In genomic region chr1:170697771-170698356, GRCm38 (mm10) we compare ENCODE assay signal across 18 mouse cellular contexts. TPM values are rescaled to one million over a fixed set of nuclear protein-coding genes. Genes with fewer than 3 reads are reported as not detected.
DNase-seq lines count a peak whose midpoint lies in the region; ATAC-seq lines count a peak whose summit lies in the region.
"Had no signal": no experiment of that assay in that cellular context is flagged by ENCODE, and none has a peak within 500 bp of the region (broad histone marks: within the 10 kb centered on the region; RNA-seq: fewer than 3 reads in every experiment).

No protein-coding gene starts in this region.

- ATAC-seq in kidney, embryonic 15.5 days (replicated peaks; ENCODE audit: low FRiP score): peak; percentile 64
- no peak for ATAC-seq in forebrain, embryonic 15.5 days (replicated peaks)
- ATAC-seq: hindbrain, embryonic 16.5 days had no signal

- no peaks in the 10 kb centered on the region for H3K36me3 ChIP-seq in kidney, embryonic 15.5 days
- H3K36me3 ChIP-seq in forebrain, embryonic 15.5 days: no peaks in the 10 kb centered on the region
- H3K36me3 ChIP-seq: embryonic facial prominence, embryonic 15.5 days; limb, embryonic 10.5 days; liver, embryonic 13.5 days had no signal

- no peak overlapping the region for H3K9ac ChIP-seq in kidney, embryonic 15.5 days
- no peak overlapping the region for H3K9ac ChIP-seq in forebrain, embryonic 15.5 days (replicated peaks)
- H3K9ac ChIP-seq: embryonic facial prominence, embryonic 15.5 days; liver, embryonic 13.5 days had no signal

- H3K27ac ChIP-seq in kidney, embryonic 15.5 days: no peak overlapping the region
- no peak overlapping the region for H3K27ac ChIP-seq in forebrain, embryonic 15.5 days (replicated peaks)
- H3K27ac ChIP-seq: embryonic facial prominence, embryonic 15.5 days; limb, embryonic 10.5 days; liver, embryonic 13.5 days had no signal

- H3K4me3 ChIP-seq in kidney, embryonic 15.5 days (replicated peaks): no peak overlapping the region
- H3K4me3 ChIP-seq in forebrain, embryonic 15.5 days: no peak overlapping the region
- H3K4me3 ChIP-seq: embryonic facial prominence, embryonic 15.5 days; limb, embryonic 10.5 days; liver, embryonic 13.5 days had no signal

- no peaks in the 10 kb centered on the region for H3K27me3 ChIP-seq in kidney, embryonic 15.5 days
- no peaks in the 10 kb centered on the region for H3K27me3 ChIP-seq in forebrain, embryonic 15.5 days
- H3K27me3 ChIP-seq: embryonic facial prominence, embryonic 15.5 days; liver, embryonic 13.5 days had no signal

- H3K4me2 ChIP-seq in kidney, embryonic 15.5 days: no peak overlapping the region
- no peak overlapping the region for H3K4me2 ChIP-seq in forebrain, embryonic 15.5 days (replicated peaks)
- H3K4me2 ChIP-seq: embryonic facial prominence, embryonic 15.5 days; liver, embryonic 13.5 days had no signal

- DNase-seq in adrenal gland, adult 2 months: peak; percentile 58
- no peak for DNase-seq in adrenal gland, adult 18-20 months (ENCODE audit: low spot score in 2 of 2)
- peak; percentile 62 for DNase-seq in 3T3-L1 (ENCODE audit: low read depth, low spot score)
- peak; percentile 52 to 68 for DNase-seq in adrenal gland, postnatal 36 days
- no peak for DNase-seq in thymus, adult 18-20 months
- DNase-seq in spleen, adult 18-20 months: no peak
- DNase-seq: cerebellum, postnatal 36 days; heart, adult 18-20 months; liver, embryonic 13.5 days; lung, postnatal 10 days; right cerebral cortex, postnatal 14 days; thymus, postnatal 36 days had no signal

- peaks cover 17% of the 10 kb centered on the region for H3K4me1 ChIP-seq in kidney, embryonic 15.5 days
- H3K4me1 ChIP-seq in forebrain, embryonic 15.5 days: no peaks in the 10 kb centered on the region

- 47% methylated on average over 7 of the region's 7 CpGs for WGBS in kidney, embryonic 15.5 days
- 91% methylated on average over 7 of the region's 7 CpGs for WGBS in forebrain, embryonic 15.5 days

- H3K9me3 ChIP-seq in kidney, embryonic 15.5 days (replicated peaks): no peaks in the 10 kb centered on the region
- no peaks in the 10 kb centered on the region for H3K9me3 ChIP-seq in forebrain, embryonic 15.5 days
- H3K9me3 ChIP-seq: embryonic facial prominence, embryonic 15.5 days; limb, embryonic 10.5 days; liver, embryonic 13.5 days had no signal

RNA-seq across cellular contexts. Expression of gene Olfml2b, which starts 53.5 kb away (rescaled TPM):
- total RNA-seq in adrenal gland, adult 2 months (2021): 1 to 10 TPM; 5.0 to 7.9 TPM
- 11.3 and 12.3 TPM in 2 replicates for polyA plus RNA-seq in adrenal gland, adult 2 months (2012; rRNA removed)
- total RNA-seq in adrenal gland, adult 18-20 months (2021): 1 to 10 TPM; 5.1 to 5.2 TPM
- 1 to 10 TPM; 6.0 to 8.9 TPM for total RNA-seq in adrenal gland, postnatal 36 days (2021)
- polyA plus RNA-seq in kidney, embryonic 15.5 days (2015; fragmentation: Nextera tagmentation; extraction: Ambion mirVana): 10.9 and 12.0 TPM in 2 replicates
- 10.1 and 11.4 TPM in 2 replicates for polyA plus RNA-seq in forebrain, embryonic 15.5 days (2015; fragmentation: Nextera tagmentation; extraction: Ambion mirVana)
- total RNA-seq: monocyte, adult 5-6 weeks had no signal

Comparison
In these comparisons a context has a peak if more than half of its experiments do, and no peak if none do; other contexts are left out.
1. DNase-seq: peak in adrenal gland, adult 2 months (single experiment), 3T3-L1 (single experiment) and adrenal gland, postnatal 36 days (2 of 2); none in adrenal gland, adult 18-20 months (0 of 2), thymus, adult 18-20 months (0 of 2) and spleen, adult 18-20 months (0 of 2).